Mouse (Mus musculus) frontal cortex, adult (tissue): Measurements from ENCODE around the gene Peli3.
"Not testable (repeated sequence)": the region's sequence is repeated elsewhere in the genome, so short reads cannot be mapped to it uniquely, and the experiment has no call there.

ENCODE experiments used
- ATAC-seq: cut with Nextera tagmentation; 2 replicates; pipeline ENCODE4 v1.9.2; 2017; ENCODE audit warnings: mild to moderate bottlenecking, moderate library complexity, mixed read lengths; ENCODE audit not compliant: low TSS enrichment

The Peli3 gene

DNA sequence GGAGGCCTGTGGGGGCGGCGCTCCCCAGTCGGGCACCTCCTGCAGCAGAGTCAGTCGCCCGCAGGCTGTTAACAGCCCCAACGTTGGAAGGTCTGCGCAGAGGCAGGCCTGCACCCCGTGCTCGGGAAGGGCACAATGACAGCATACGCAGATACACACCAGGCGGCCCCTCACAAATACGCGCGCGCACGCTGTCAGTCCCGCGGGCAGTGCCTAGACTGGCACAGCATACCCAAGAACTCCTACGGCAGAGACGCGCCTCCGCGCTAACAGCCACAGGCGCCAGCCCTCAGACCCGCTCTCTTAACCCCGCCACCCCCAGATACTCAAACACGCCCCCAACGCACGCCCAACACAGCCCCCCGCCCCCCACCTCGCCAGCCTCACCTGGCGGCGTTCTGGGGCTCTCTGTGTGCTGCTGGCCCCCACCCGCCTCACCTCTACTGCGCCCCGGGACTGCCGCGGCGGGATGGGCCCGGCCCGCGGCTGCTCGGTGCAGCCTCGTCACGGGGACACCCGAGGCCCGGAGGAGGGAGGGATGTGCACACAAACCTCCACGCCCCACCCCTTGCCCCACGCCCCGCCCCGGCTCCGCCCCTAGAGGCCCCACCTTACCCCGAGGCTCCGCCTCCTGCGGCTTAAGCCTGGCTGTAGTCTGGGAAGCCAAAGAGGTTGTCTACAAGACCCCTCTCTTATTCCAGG lies at the start of gene Peli3:
TSS of gene Peli3 (minus strand) at position 577 of the 702 bp plus-strand sequence.
- ATAC-seq = peak; percentile 91

DNA sequence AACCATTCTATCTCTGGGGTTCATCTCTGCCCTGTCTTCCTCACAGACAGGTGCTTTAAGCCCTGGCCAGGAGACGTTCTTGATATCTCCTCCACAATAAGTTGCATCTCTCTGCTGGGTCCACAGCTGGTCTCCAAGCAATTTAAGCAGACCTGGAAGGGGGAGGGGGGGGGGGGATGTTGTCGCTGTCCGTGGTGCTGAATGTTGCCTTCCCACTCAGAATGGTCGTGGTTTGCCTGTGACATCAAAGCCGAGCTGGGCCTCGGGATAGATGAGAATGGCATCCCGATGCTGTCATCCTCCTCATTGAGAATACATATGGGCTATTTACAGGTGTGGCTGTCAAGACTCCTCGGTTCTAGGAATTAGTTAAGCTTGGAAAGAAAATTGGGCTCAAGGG lies 49.4 kb upstream of the Peli3 start:
- ATAC-seq = no peak

- 0 out of 2 replicates have a peak, but pooled peaks have one; percentile 2 for ATAC-seq
Measured at GRCm38 (mm10) chr19:4990716-4991115, 47.8 kb upstream of the Peli3 start.

DNA sequence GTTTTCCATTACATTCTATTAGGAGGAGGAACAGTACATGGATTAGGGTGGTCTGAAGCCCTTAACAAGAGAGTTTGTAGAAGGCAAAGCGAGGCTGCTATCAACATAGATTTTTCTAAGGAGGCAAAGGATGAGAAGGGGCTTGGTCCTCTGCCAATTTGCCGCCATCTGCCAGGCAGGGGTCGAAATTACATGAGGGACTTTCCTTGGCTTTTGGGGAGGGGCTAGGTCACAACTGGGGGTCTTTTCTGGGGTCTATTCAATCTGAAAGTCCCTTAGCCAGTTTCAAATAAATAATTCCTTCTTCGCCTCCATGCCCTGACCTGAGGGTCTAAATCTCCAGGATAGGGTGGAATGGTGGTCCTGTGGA lies 47.3 kb upstream of the Peli3 start, which contains the start of gene Npas4:
TSS of gene Npas4 (minus strand) at position 61 of the 370 bp plus-strand sequence.
- no peak for ATAC-seq

DNA sequence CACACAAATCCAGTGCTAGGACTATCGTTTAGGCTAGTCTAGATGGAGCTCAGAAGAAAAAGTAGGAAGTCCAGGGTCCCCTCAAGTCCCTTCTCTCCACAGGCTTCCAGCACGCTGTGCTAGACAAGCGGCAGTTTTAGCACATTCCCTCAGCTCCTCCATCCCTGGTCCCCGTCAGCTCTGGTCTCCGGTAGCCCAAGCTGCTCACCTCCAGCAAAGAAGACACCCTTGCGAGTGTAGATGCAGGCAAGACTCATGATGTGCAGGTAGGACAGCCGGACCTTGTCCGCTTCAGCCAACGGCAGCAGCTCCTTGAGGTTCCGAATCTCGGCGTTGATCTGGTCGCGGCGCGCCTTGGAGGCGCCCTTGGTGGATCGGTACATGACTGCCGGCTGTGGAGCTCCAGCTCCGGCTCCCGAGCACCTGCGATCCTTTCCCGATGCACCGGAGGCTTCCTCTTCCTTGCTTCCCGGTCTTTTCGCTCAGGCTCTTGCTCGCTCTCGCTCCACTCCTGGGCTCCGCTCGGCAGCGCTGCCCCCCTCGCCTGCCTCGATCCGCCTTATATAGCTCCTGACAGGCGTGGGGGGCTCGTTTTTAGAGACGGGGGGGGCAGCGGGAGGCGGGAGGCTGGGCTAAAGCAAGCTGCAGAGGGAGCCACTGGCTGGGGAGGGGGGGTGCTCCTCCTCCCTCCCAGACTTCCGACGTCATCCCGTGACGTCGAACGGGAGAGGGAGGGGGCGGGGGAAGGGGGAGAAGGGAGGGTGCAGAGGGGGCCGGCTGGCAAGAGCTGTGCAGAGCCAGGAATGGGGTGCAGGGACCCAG lies 46.7 kb upstream of the Peli3 start:
- ATAC-seq = peak; percentile 11

- no peak; the same call in 1 of the 2 replicates for ATAC-seq
Measured at GRCm38 (mm10) chr19:4989013-4989412, 46.1 kb upstream of the Peli3 start.

DNA sequence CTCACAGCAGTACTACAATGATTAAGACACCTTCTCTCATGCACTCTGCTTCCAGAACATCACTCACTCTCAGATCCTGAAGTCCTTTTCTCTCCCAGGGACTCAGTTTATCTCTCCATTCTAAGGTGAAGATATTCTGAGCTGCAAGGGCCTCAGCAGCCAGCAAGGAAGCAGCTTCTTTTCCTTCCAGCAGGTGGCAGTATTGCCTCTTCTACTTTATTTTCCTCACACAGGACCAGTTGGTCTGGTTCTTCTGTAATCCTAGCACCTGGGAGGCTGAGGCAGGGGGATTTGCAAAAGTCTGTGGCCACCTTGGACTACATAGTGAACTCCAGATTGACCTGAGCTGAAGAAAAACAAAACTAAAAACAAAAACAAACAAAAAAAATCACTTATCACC lies 38.8 kb upstream of the Peli3 start:
- ATAC-seq = peak; percentile 53; the same call in 1 of the 2 replicates

- no peak for ATAC-seq
Measured at GRCm38 (mm10) chr19:4968236-4968635, 25.3 kb upstream of the Peli3 start.

DNA sequence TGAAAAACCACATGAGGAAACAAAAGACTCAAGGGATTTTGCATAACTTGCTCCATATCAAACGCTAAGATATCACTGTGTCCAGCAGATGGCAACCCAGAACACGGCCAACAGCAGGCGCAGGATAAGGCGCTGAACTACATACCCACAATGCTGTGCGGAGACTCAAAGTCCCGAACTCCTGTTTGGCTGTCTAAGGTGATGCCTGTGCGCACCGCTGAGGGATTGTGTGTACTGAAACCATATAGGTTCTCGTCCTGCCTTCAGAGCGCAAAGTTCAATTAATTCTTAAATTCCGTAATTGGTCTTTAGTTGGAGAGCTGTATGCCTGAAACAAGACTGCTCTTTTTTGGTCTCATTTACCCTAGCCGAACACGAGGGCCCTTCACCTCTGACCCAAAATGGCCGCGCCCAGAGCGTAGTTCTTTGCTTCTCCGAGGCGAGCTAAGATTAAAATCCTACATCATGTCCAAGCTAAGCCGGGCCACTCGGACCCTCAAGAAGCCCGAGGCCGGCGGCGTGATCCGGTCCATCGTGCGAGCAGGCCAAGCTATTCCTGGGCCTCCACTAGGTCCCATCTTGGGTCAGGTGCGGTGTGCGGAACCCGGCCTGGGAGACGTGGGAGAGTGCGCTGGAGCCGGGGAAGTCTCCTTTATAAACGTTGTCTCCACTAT lies 19.1 kb upstream of the Peli3 start, which contains the start of gene Mrpl11:
TSS of gene Mrpl11 (plus strand) at position 220 of the 674 bp plus-strand sequence.
- peak; percentile 99 for ATAC-seq

DNA sequence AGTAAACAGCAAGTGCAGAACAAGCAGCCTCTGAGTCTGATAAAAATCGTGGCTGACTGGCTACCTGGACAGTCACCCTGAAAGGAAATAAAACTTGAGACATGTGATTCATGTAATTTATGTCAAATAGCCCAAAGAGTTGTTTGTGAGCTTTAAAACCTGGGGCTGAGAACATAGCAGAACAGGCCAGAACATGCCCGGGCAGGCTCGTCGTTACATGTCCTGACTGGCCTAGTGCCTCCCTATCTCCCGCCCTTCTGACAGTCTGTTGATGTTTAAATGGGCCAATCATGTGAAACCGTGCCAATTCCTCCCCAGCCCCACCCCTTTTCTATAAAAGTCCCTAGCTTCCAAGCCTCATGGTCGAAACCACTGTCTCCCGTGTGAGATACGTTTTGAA lies 5.7 kb upstream of the Peli3 start:
- ATAC-seq = not testable (repeated sequence)

GRCm38 (mm10) chr19:4945540-4945939 lies 2.6 kb upstream of the Peli3 start:
- no peak for ATAC-seq

DNA sequence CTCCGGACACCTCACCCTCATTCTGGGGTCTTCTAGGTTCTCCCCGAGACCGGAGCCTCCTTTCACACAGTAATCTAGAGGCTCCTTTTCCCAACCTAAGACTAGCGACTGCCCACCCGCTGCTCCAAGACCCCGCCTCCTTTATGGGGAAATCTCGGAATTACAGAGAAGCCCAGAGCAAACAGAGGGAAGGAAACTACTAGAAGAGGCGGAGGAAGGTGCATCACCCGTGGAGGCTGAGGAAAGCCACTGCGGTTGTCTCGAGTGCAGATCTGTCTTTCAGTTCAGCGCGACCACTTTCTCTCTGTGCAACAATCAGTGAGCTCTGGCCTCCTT lies 294 bp upstream of the Peli3 start:
- ATAC-seq = peak; percentile 81

- ATAC-seq = no peak
Measured at GRCm38 (mm10) chr19:4937444-4938310, 5.2 kb downstream of the Peli3 start.

DNA sequence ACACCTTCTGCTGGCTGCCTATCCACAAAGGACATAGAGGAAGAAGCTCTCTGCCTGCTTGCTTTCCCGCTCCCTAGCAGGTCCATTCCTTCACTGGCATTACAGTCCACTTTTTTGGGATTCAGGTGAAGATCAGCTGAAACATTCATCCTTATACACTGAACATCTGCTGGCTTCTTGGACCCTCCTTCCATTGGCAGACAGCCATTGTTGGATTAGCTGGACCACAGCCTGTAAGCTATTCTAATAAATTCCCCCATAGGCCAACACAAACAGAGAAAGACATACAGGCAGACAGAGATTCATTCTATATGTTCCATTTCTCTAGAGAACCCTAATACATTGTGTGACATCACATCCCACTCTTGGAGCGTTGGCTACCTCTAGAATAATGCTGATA lies 6.0 kb downstream of the Peli3 start:
- no peak for ATAC-seq

DNA sequence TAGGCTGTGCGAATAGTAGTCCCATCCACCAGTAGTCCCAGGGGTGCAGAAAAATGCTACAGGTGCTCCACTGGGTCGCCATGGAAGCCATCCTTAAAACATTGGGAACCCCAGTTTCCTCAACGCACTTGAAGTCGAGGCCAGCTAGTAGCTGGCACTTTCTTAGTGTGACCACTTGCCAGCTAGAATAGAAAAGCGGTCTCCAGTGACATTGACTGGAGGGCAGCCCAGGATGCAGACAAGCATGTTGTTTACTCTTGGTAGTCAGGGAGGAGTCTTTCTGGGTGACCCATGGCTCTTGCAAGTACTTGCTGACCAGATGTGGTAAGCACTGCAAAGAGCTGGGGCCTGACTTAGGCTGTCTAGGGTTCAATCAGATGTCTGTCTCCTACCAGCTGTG lies 14.1 kb downstream of the Peli3 start:
- ATAC-seq = peak; percentile 5; the same call in 1 of the 2 replicates

DNA sequence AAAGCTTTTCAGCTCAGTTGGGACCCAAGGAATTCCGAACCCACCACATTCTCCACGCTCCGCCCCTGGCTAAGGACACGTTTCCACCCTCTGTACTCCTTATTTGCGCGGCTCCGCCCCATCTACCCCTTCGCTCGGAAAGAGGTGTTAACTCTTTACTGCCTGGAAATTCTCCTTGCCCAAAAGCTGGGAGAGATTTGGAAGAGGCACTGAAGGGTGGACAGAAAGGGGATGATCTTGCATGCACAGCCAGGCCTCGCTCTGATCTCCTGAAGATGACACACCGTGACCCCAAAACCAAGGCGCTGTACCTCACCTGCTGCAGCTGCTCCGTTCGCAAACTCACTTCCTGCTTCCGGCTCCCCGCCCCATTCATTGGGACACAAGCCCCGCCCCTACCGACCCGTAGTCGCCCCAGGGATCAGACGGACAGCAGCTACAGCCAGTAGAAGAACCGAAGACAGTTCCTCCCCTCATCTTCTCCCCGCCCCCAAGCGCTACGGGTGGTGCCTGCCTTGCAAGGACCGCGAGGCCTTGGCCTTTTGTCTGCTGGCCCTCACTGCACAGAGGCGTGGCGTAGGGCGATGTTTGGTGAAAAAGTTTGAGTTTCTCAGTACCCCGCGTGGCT lies 14.9 kb downstream of the Peli3 start, which contains the start of gene Dpp3:
TSS of gene Dpp3 (minus strand) at position 384 of the 628 bp plus-strand sequence.
- ATAC-seq = peak; percentile 96

- ATAC-seq = no peak
Measured at GRCm38 (mm10) chr19:4925121-4925860, 17.6 kb downstream of the Peli3 start.

DNA sequence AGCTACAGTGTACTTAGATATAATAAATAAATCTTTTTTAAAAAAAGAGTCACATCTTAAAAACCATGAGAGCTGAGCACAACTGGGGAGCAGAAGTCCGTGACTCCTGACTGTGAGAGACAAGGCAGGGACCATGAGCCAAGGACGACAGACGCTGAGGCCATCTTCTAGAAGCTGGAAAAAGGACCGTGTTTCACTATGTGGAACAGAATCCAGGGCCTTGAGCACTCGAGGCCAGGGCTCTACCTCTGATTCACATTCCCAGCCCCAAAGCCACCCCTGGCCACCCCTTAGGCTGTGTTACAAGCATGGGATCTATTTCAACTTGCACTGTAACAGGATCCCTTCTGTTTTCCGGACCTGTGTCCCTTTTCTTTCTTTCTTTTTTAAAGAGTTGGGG lies 23.3 kb downstream of the Peli3 start:
- ATAC-seq = no peak

DNA sequence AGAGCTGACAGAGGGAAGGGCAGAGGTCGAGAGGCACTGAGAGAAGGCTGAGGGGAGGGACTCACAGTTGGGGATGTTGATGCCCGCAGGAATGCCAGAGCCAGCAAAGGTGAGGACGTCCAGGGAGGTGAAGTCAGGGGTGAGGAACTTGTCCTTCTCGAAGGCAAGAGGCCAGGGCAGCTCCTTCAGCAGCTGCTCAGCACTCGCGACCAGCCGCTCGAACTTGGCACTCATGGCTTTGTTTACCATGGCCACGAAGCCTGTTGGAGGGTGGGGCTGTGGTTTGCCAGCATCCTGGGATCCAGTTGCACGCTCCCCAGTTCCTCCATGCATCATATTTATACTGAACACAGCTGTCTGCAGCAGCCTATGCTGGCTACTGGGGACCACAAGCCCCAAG lies 26.1 kb downstream of the Peli3 start:
- no peak for ATAC-seq

DNA sequence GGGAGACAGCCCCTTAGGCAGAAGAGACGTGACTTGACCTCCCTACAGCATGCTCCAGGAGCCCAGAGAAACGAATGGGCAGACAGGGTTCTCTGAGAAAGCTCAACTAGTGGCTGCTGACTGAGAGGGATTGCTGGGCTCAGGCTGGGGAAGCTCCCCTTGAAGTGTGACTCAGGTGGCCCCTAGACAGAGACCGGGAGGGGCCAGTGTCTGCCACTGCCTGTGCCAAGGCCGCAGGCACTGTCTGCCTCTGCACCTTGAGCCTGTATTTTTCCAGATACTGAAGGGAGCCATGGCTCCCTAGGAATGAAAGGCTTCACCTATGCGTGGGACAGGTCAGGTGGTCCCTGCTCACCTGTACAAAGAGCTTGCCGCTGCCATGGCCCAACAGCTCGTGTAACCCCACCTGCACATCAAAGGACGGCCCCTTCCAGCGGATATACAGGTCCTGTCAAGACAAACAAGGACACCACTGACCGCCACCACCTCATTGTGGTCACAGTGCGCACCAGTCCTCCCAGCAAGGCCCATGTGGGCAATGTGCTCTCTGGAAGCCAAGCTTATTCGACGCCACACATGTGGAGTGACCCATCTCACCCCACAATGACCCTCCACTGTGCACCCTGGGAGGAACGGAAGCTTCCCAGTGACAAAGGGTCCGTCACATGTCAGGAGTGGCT lies 26.9 kb downstream of the Peli3 start:
- no peak for ATAC-seq
